Mouse (Mus musculus) testis, postnatal 10 days (tissue): ENCODE measurements around the gene 6330403K07Rik.

Source experiments
- DNase-seq: peaks from one replicate; pipeline ENCODE4 v3.0.0; 2021; ENCODE audit warnings: low spot score

6330403K07Rik gene

DNA sequence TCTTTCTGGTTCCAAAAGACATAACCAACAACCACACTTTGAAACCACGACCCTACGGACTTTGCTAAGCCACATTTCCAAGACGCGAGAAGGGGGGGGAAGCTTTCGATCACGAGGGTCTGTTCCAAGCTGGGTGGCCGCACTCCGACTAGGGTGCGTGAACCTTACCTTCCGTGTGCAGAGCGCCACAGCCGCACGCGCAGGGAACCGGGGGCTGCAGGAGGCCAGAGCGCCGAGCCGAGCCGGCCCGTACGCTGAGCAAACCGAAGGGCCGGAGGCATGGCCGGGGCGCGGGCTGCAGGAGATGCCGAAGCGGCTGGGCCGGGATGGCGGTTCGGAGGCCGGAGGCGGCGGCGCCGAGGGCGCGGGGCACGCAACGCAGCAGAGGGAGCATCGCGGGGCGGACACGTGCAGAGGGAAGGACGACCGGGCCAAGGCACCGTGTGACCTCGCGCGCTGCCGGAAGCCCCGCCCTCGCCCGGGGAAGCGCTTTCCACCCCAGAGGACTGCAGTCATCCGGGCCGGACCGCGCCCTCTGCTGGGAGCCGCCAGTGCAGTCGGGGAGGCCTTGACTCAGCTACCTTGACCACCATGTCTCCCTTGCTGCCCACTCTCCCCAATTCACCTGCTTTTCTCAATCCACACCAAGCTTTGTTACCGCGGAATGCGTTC is 50.6 kb downstream of the 6330403K07Rik start, which contains the start of gene C1qbp:
Gene C1qbp, minus strand, starts transcription at position 470 of the 672 bp plus-strand sequence.
- peak; percentile 99 for DNase-seq

- DNase-seq = no peak
Measured at GRCm38 (mm10) chr11:70982030-70982429, 51.3 kb downstream of the 6330403K07Rik start.
